ENCODE assay signal across 22 mouse cellular contexts in the genomic region with DNA sequence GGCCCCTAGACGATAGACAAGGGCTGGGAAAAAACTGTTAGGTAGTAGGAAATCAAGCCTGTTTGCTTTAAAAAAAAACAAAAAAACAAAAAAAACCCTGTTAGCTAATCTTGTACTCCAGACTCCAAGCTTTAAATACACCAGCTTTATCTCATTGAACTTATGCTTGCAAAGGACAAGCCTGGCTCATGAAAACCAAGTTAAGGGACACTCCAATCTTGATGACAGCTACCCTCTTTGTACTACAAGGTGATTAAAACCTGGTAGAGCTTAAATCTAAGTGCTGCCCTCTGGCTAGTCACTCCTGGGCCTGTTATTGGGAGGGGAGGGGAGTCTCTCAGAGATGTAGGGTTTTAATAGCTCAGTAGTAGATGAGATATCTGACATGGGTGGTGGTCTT. TPM values are rescaled to one million over a fixed set of nuclear protein-coding genes. Genes with fewer than 3 reads are reported as not detected.
DNase-seq lines count a peak whose midpoint lies in the region; ATAC-seq and TF ChIP-seq lines count a peak whose summit lies in the region.
"Had no signal": no experiment of that assay in that cellular context is flagged by ENCODE, and none has a peak within 500 bp of the region (broad histone marks: within the 10 kb centered on the region; RNA-seq: fewer than 3 reads in every experiment).

No protein-coding gene starts in this region.

- WGBS in heart, embryonic 11.5 days (ENCODE audit: insufficient replicate concordance), result 19% methylated on average over 1 of the region's 1 CpGs
- WGBS in heart, embryonic 10.5 days, result 33% methylated on average over 1 of the region's 1 CpGs
- 26% methylated on average over 1 of the region's 1 CpGs for WGBS in heart, embryonic 16.5 days
- 25% methylated on average over 1 of the region's 1 CpGs for WGBS in liver, embryonic 14.5 days (ENCODE audit: insufficient replicate concordance)

- H3K4me1 ChIP-seq in heart, embryonic 11.5 days (ENCODE audit: control insufficient read depth, insufficient read depth, low read length), result peaks cover 19% of the 10 kb centered on the region
- peaks cover 7% of the 10 kb centered on the region; the same call in 1 of the 2 replicates for H3K4me1 ChIP-seq in heart, embryonic 10.5 days
- H3K4me1 ChIP-seq in heart, embryonic 16.5 days (ENCODE audit: control insufficient read depth, insufficient read depth, low read length), result peaks cover 14% of the 10 kb centered on the region
- H3K4me1 ChIP-seq in MEL (ENCODE audit: control insufficient read depth in 1 of 2, insufficient read depth in 2 of 2, low read length in 2 of 2), result peaks cover 5 to 21% of the 10 kb centered on the region in 2 experiments
- H3K4me1 ChIP-seq in liver, embryonic 14.5 days (replicated peaks; ENCODE audit: control insufficient read depth in 2 of 2, insufficient read depth in 2 of 2, low read length in 1 of 2), result peaks cover 0 to 8% of the 10 kb centered on the region in 2 experiments; a peak in 1 of 4 replicates

- ATAC-seq in heart, embryonic 11.5 days (replicated peaks; ENCODE audit: insufficient number of reproducible peaks, low FRiP score, low TSS enrichment), result peak; percentile 62; the same call in 1 of the 2 replicates
- ATAC-seq in heart, embryonic 16.5 days (replicated peaks; ENCODE audit: extremely low read depth, insufficient read depth, low FRiP score), result peak; percentile 78
- ATAC-seq in liver, embryonic 14.5 days (ENCODE audit: insufficient read depth), result peak; percentile 23; the same call in 1 of the 2 replicates
- ATAC-seq: CD4-positive, CD25-positive, alpha-beta regulatory T cell, adult 4 months; forebrain, embryonic 16.5 days; intestine, embryonic 15.5 days had no signal

- no peak overlapping the region for H3K9ac ChIP-seq in heart, embryonic 11.5 days (ENCODE audit: low read depth, low read length)
- no peak overlapping the region for H3K9ac ChIP-seq in heart, embryonic 16.5 days (ENCODE audit: low read length)
- H3K9ac ChIP-seq in MEL (ENCODE audit: control insufficient read depth, low read depth, low read length, poor library complexity, severe bottlenecking), result no peak overlapping the region
- no peak overlapping the region for H3K9ac ChIP-seq in liver, embryonic 14.5 days (replicated peaks)
- H3K9ac ChIP-seq: embryonic facial prominence, embryonic 13.5 days; forebrain, embryonic 12.5 days; hindbrain, embryonic 14.5 days; intestine, embryonic 15.5 days had no signal

- peaks cover 9% of the 10 kb centered on the region; the same call in 1 of the 2 replicates for H3K79me2 ChIP-seq in MEL (ENCODE audit: control insufficient read depth, insufficient read depth, low read length, poor library complexity)

- DNase-seq in heart, embryonic 10.5 days (ENCODE audit: low spot score), result no peak
- no peak for DNase-seq in heart, postnatal 36 days
- DNase-seq in MEL (ENCODE audit: low read depth, low spot score), result peak; percentile 12
- peak in 1 of 3 experiments; percentile 6 for DNase-seq in liver, embryonic 14.5 days (ENCODE audit: low read depth in 3 of 3, low spot score in 3 of 3)
- no peak for DNase-seq in cerebellum, adult 11-12 months
- DNase-seq in frontal cortex, postnatal 36 days (ENCODE audit: low spot score in 2 of 2), result no peak
- DNase-seq: adrenal gland, postnatal 10 days; B cell, adult 2 months; cerebellum, adult 11 months; cerebellum, adult 9-10 months; cerebellum, postnatal 25 days; gastrocnemius, postnatal 14 days had no signal

- H3K27ac ChIP-seq in heart, embryonic 11.5 days (ENCODE audit: low read depth, low read length), result no peak overlapping the region
- H3K27ac ChIP-seq in heart, embryonic 10.5 days, result no peak overlapping the region
- no peak overlapping the region for H3K27ac ChIP-seq in heart, embryonic 16.5 days (ENCODE audit: low read length)
- H3K27ac ChIP-seq in MEL (ENCODE audit: control insufficient read depth, low read depth, low read length), result no peak overlapping the region
- H3K27ac ChIP-seq in liver, embryonic 14.5 days, result no peak overlapping the region
- H3K27ac ChIP-seq: embryonic facial prominence, embryonic 13.5 days; forebrain, embryonic 12.5 days; hindbrain, embryonic 10.5 days; hindbrain, embryonic 14.5 days; intestine, embryonic 15.5 days had no signal

- H3K4me2 ChIP-seq in heart, embryonic 11.5 days, result no peak overlapping the region
- H3K4me2 ChIP-seq in heart, embryonic 16.5 days (ENCODE audit: low read depth, low read length), result no peak overlapping the region
- H3K4me2 ChIP-seq in liver, embryonic 14.5 days (ENCODE audit: low read depth), result no peak overlapping the region
- H3K4me2 ChIP-seq: embryonic facial prominence, embryonic 13.5 days; forebrain, embryonic 12.5 days; intestine, embryonic 15.5 days had no signal

- peaks cover 70% of the 10 kb centered on the region for H3K27me3 ChIP-seq in heart, embryonic 11.5 days (ENCODE audit: control insufficient read depth, insufficient read depth, low read length)
- peaks cover 88% of the 10 kb centered on the region for H3K27me3 ChIP-seq in heart, embryonic 10.5 days (ENCODE audit: insufficient read depth, poor library complexity, severe bottlenecking)
- peaks cover 69% of the 10 kb centered on the region for H3K27me3 ChIP-seq in heart, embryonic 16.5 days (ENCODE audit: control insufficient read depth, insufficient read depth, low read length)
- no peaks in the 10 kb centered on the region for H3K27me3 ChIP-seq in MEL (ENCODE audit: control insufficient read depth in 1 of 2, insufficient read depth in 2 of 2, low read length in 2 of 2)
- H3K27me3 ChIP-seq in liver, embryonic 14.5 days (ENCODE audit: control insufficient read depth, insufficient read depth, low read length), result no peaks in the 10 kb centered on the region
- H3K27me3 ChIP-seq: intestine, embryonic 15.5 days had no signal

- H3K36me3 ChIP-seq in heart, embryonic 11.5 days (ENCODE audit: control insufficient read depth, insufficient read depth, low read length), result no peaks in the 10 kb centered on the region
- no peaks in the 10 kb centered on the region for H3K36me3 ChIP-seq in heart, embryonic 10.5 days
- no peaks in the 10 kb centered on the region for H3K36me3 ChIP-seq in heart, embryonic 16.5 days (ENCODE audit: control insufficient read depth, insufficient read depth)
- peaks cover 0 to 33% of the 10 kb centered on the region in 2 experiments; a peak in 3 of 4 replicates for H3K36me3 ChIP-seq in MEL (ENCODE audit: control insufficient read depth in 1 of 2, insufficient read depth in 2 of 2, low read length in 2 of 2)
- H3K36me3 ChIP-seq in liver, embryonic 14.5 days (replicated peaks; ENCODE audit: control insufficient read depth, insufficient read depth, low read depth), result peaks cover 3% of the 10 kb centered on the region
- H3K36me3 ChIP-seq: G1E; intestine, embryonic 15.5 days had no signal

- H3K9me3 ChIP-seq in heart, embryonic 11.5 days (replicated peaks; ENCODE audit: control insufficient read depth, low read length), result no peaks in the 10 kb centered on the region
- H3K9me3 ChIP-seq in heart, embryonic 10.5 days, result no peaks in the 10 kb centered on the region
- no peaks in the 10 kb centered on the region for H3K9me3 ChIP-seq in heart, embryonic 16.5 days (replicated peaks; ENCODE audit: control insufficient read depth, low read length)
- no peaks in the 10 kb centered on the region for H3K9me3 ChIP-seq in MEL (replicated peaks; ENCODE audit: insufficient read depth, low read length)
- H3K9me3 ChIP-seq in liver, embryonic 14.5 days (ENCODE audit: control insufficient read depth, low read length), result no peaks in the 10 kb centered on the region
- H3K9me3 ChIP-seq: embryonic facial prominence, embryonic 13.5 days; forebrain, embryonic 12.5 days; hindbrain, embryonic 10.5 days; intestine, embryonic 15.5 days had no signal

- no peak for TF ChIP-seq CTCF in MEL (IDR thresholded peaks at IDR 0.05 in 2 of 3, conservative IDR thresholded peaks at IDR 0.05 in 1 of 3; ENCODE audit: control insufficient read depth in 1 of 3, insufficient read depth in 1 of 3, low read depth in 2 of 3, low read length in 3 of 3, poor library complexity in 1 of 3, severe bottlenecking in 1 of 3)
- no peak for TF ChIP-seq CTCF in liver, embryonic 14.5 days (IDR thresholded peaks at IDR 0.05; ENCODE audit: low read depth)

- intact Hi-C loops in heart, postnatal 36 days (cut with DNase I), result loop anchor here (10.0 kb wide), 1 partner anchor 128 kb away; no protein-coding TSS in a partner anchor

- no peak overlapping the region for H3K4me3 ChIP-seq in heart, embryonic 11.5 days (ENCODE audit: low read depth, low read length)
- H3K4me3 ChIP-seq in heart, embryonic 10.5 days, result no peak overlapping the region
- no peak overlapping the region for H3K4me3 ChIP-seq in heart, embryonic 16.5 days (ENCODE audit: low read length)
- no peak overlapping the region for H3K4me3 ChIP-seq in MEL (ENCODE audit: control insufficient read depth in 1 of 2, insufficient read depth in 1 of 2, low read depth in 2 of 2, low read length in 2 of 2)
- no peak overlapping the region for H3K4me3 ChIP-seq in liver, embryonic 14.5 days (ENCODE audit: insufficient read depth in 1 of 2, low read depth in 2 of 2, low read length in 2 of 2)
- H3K4me3 ChIP-seq: embryonic facial prominence, embryonic 13.5 days; forebrain, embryonic 12.5 days; hindbrain, embryonic 10.5 days; intestine, embryonic 15.5 days had no signal

- no peak for TF ChIP-seq RAD21 in MEL (IDR thresholded peaks at IDR 0.05; ENCODE audit: low read depth, low read length)

- peak in 1 of 2 experiments; percentile 47; a peak in 1 of 4 replicates for TF ChIP-seq EP300 in MEL (IDR thresholded peaks at IDR 0.05; ENCODE audit: low read depth in 1 of 2, low read length in 2 of 2)
- TF ChIP-seq EP300 in liver, embryonic 14.5 days (IDR thresholded peaks at IDR 0.05; ENCODE audit: low read depth), result no peak

- no peak for TF ChIP-seq POLR2A in MEL (IDR thresholded peaks at IDR 0.05; ENCODE audit: control insufficient read depth in 1 of 2, insufficient read depth in 1 of 2, low read depth in 1 of 2, low read length in 2 of 2, poor library complexity in 1 of 2)

TF ChIP-seq in MEL, 35 proteins besides CTCF, POLR2A, EP300 and RAD21 (continues in another document):
- peak; percentile 41; the same call in 1 of the 2 replicates for TF ChIP-seq TAL1 (IDR thresholded peaks at IDR 0.05; ENCODE audit: low read length)
- peak; percentile 46; the same call in 1 of the 2 replicates for TF ChIP-seq RCOR1 (IDR thresholded peaks at IDR 0.05; ENCODE audit: low read depth, low read length)
- TF ChIP-seq SMC3 (IDR thresholded peaks at IDR 0.05; ENCODE audit: low read depth, low read length), result no peak
- no peak for TF ChIP-seq ELF1 (IDR thresholded peaks at IDR 0.05; ENCODE audit: low read depth, low read length)

RNA-seq across cellular contexts. Expression of gene Tle1, which starts 7.4 kb away (rescaled TPM):
- polyA plus RNA-seq in heart, embryonic 11.5 days (2014; fragmentation: Nextera tagmentation; extraction: Ambion mirVana), result 9.7 and 11.7 TPM in 2 replicates
- polyA plus RNA-seq in heart, embryonic 10.5 days (2016; fragmentation: Nextera tagmentation; extraction: Ambion mirVana), result 7.6 and 19.1 TPM in 2 replicates
- 6.2 and 6.4 TPM in 2 replicates for polyA plus RNA-seq in heart, embryonic 16.5 days (2015; fragmentation: Nextera tagmentation; extraction: Ambion mirVana)
- total RNA-seq in heart, postnatal 36 days (2021), result 1 to 10 TPM; 7.4 to 7.9 TPM
- 21.1 TPM in 2 replicates for total RNA-seq in MEL (2012; rRNA removed)
- polyA plus RNA-seq in MEL (2012; ENCODE audit: insufficient read depth in 1 of 2, insufficient read length in 2 of 2, low read depth in 1 of 2, low replicate concordance in 2 of 2, missing spikeins in 1 of 2), result 10 to 100 TPM in 1 of 2 experiments, not detected in 1; 22.5 TPM
- polyA plus RNA-seq in liver, embryonic 14.5 days (2012; rRNA removed), result 9.1 and 9.4 TPM in 2 replicates
- polyA plus RNA-seq in liver, embryonic 14.5 days (2014; fragmentation: Nextera tagmentation; extraction: Ambion mirVana), result 5.8 and 7.7 TPM in 2 replicates
- polyA plus RNA-seq: G1E had no signal

Comparison
In these comparisons a context has a peak if more than half of its experiments do, and no peak if none do; other contexts are left out.
1. ATAC-seq: peak in every context shown above with its lines; median percentile 78 in heart, embryonic 16.5 days; 62 in heart, embryonic 11.5 days; 23 in liver, embryonic 14.5 days.